Mouse (Mus musculus): ENCODE results near the gene Csnk1g2.

GRCm38 (mm10) chr10:80686617-80687016 lies 64.0 kb downstream of the Csnk1g2 start:
- TF ChIP-seq CTCF (IDR thresholded peaks at IDR 0.05; ENCODE audit: insufficient read depth, low read length) (no peak), POLR2A (IDR thresholded peaks at IDR 0.05; ENCODE audit: borderline replicate concordance, extremely low read depth, low read depth, low read length) (no peak)

All from lung, adult 2 months (tissue).